ENCODE assay signal across 8 mouse cellular contexts in the genomic region with DNA sequence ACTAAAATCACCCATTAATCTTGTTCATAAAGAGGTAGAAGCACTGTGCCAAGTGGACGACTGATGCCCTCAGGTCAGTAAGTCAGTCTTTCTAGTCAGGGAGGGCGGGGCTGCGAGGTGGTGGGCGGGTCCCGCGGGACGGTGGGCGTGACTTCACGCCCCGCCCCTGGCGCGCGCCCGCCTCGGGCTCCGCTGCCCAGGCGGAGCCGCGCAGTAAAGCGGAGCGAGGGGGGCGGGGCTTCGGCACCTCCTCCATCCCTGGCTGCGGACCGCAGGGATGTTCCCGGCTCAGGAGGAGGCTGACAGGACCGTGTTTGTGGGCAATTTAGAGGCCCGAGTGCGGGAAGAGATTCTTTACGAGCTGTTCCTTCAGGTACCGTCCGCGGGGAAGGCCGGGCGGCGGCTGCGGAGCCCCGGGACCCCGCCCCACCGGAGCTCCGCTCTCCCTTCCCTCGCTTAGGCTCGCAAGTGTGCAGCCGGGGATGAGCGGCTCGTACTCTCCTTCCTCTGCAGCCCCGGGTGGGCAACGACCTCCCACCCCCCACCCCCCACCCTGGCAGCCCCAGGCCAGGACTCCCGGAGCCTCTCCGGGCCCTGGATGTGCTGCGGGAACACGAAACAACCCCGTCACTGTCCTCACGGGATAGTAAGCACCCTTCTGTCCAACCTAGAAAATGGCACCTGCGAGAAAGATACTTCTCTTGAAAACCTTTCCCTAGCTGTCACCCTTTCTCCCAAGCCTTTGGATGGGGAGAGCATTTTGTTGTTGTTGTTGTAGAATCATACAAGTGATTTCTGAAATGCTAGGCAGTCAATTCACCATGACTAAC. TPM values are rescaled to one million over a fixed set of nuclear protein-coding genes. Genes with fewer than 3 reads are reported as not detected.
DNase-seq lines count a peak whose midpoint lies in the region; ATAC-seq and TF ChIP-seq lines count a peak whose summit lies in the region.

A gene (plus strand): TSS at position 174 of the 830 bp plus-strand sequence.

- H3K4me1 ChIP-seq in bone marrow, adult 2 months (ENCODE audit: control insufficient read depth, insufficient read depth, low read length): no peaks in the 10 kb centered on the region
- peaks cover 5% of the 10 kb centered on the region; the same call in 1 of the 2 replicates for H3K4me1 ChIP-seq in embryonic facial prominence, embryonic 14.5 days (ENCODE audit: control insufficient read depth, insufficient read depth, low read length)
- no peaks in the 10 kb centered on the region for H3K4me1 ChIP-seq in kidney, adult 2 months (ENCODE audit: control insufficient read depth, insufficient read depth, low read length)
- H3K4me1 ChIP-seq in limb, embryonic 11.5 days (ENCODE audit: control insufficient read depth, insufficient read depth, low read length): no peaks in the 10 kb centered on the region
- H3K4me1 ChIP-seq in midbrain, embryonic 13.5 days (replicated peaks): peaks cover 17% of the 10 kb centered on the region
- peaks cover 2% of the 10 kb centered on the region; the same call in 1 of the 2 replicates for H3K4me1 ChIP-seq in small intestine, adult 2 months (ENCODE audit: control insufficient read depth, insufficient read depth, insufficient read length, low read length)

- H3K27me3 ChIP-seq in embryonic facial prominence, embryonic 14.5 days (replicated peaks; ENCODE audit: control insufficient read depth, insufficient read depth, low read length): peaks cover 9% of the 10 kb centered on the region; the same call in 1 of the 2 replicates
- no peaks in the 10 kb centered on the region for H3K27me3 ChIP-seq in kidney, adult 2 months (replicated peaks; ENCODE audit: control insufficient read depth, insufficient read depth, low read length)
- H3K27me3 ChIP-seq in limb, embryonic 11.5 days (ENCODE audit: control insufficient read depth, insufficient read depth, low read length): no peaks in the 10 kb centered on the region
- H3K27me3 ChIP-seq in midbrain, embryonic 13.5 days: no peaks in the 10 kb centered on the region
- no peaks in the 10 kb centered on the region; the same call in 1 of the 2 replicates for H3K27me3 ChIP-seq in small intestine, adult 2 months (ENCODE audit: control insufficient read depth, insufficient read depth, low read length)

- under 1% methylated on average over 55 of the region's 55 CpGs for WGBS in bone marrow, adult 2 months
- WGBS in embryonic facial prominence, embryonic 14.5 days: 1% methylated on average over 30 of the region's 55 CpGs
- under 1% methylated on average over 55 of the region's 55 CpGs for WGBS in kidney, adult 2 months
- under 1% methylated on average over 52 of the region's 55 CpGs for WGBS in limb, embryonic 11.5 days
- WGBS in midbrain, embryonic 13.5 days: under 1% methylated on average over 48 of the region's 55 CpGs
- under 1% methylated on average over 55 of the region's 55 CpGs for WGBS in small intestine, adult 2 months

- no peak for TF ChIP-seq POLR2A in bone marrow, adult 2 months (IDR thresholded peaks at IDR 0.05; ENCODE audit: borderline replicate concordance, control insufficient read depth, low read depth, low read length)
- no peak for TF ChIP-seq POLR2A in kidney, adult 2 months (IDR thresholded peaks at IDR 0.05; ENCODE audit: low read depth, low read length)
- no peak for TF ChIP-seq POLR2A in small intestine, adult 2 months (IDR thresholded peaks at IDR 0.05; ENCODE audit: low read depth, low read length)

- peak within 1 kb of the TSS; percentile 84 for H3K4me2 ChIP-seq in embryonic facial prominence, embryonic 14.5 days (ENCODE audit: low read depth, low read length)
- H3K4me2 ChIP-seq in limb, embryonic 11.5 days (ENCODE audit: low read depth, severe bottlenecking): peak within 1 kb of the TSS; percentile 88
- peak within 1 kb of the TSS; percentile 73 for H3K4me2 ChIP-seq in midbrain, embryonic 13.5 days (replicated peaks)

- H3K9me3 ChIP-seq in embryonic facial prominence, embryonic 14.5 days (ENCODE audit: control insufficient read depth, low read length): no peaks in the 10 kb centered on the region
- no peaks in the 10 kb centered on the region for H3K9me3 ChIP-seq in limb, embryonic 11.5 days (ENCODE audit: control insufficient read depth, low read length)
- H3K9me3 ChIP-seq in midbrain, embryonic 13.5 days: no peaks in the 10 kb centered on the region

- H3K4me3 ChIP-seq in bone marrow, adult 2 months (replicated peaks; ENCODE audit: control insufficient read depth, low read depth, low read length): peak within 1 kb of the TSS; percentile 75
- peak within 1 kb of the TSS; percentile 74 for H3K4me3 ChIP-seq in embryonic facial prominence, embryonic 14.5 days (ENCODE audit: low read depth, low read length)
- H3K4me3 ChIP-seq in kidney, adult 2 months (ENCODE audit: insufficient read depth, low read depth, low read length): peak within 1 kb of the TSS; percentile 79
- peak within 1 kb of the TSS; percentile 70 for H3K4me3 ChIP-seq in limb, embryonic 11.5 days (ENCODE audit: low read depth, low read length)
- H3K4me3 ChIP-seq in midbrain, embryonic 13.5 days (replicated peaks): peak within 1 kb of the TSS; percentile 71
- peak within 1 kb of the TSS; percentile 82 for H3K4me3 ChIP-seq in small intestine, adult 2 months (ENCODE audit: low read depth, low read length)

- TF ChIP-seq CTCF in bone marrow, adult 2 months (IDR thresholded peaks at IDR 0.05; ENCODE audit: control insufficient read depth, insufficient read depth, low read length): no peak
- TF ChIP-seq CTCF in kidney, adult 2 months (conservative IDR thresholded peaks at IDR 0.05; ENCODE audit: insufficient read depth, insufficient read length, low read depth, low read length): no peak
- TF ChIP-seq CTCF in small intestine, adult 2 months (IDR thresholded peaks at IDR 0.05; ENCODE audit: extremely low read depth, insufficient read length, insufficient replicate concordance, low read depth, low read length): no peak

- H3K36me3 ChIP-seq in embryonic facial prominence, embryonic 14.5 days (ENCODE audit: control insufficient read depth, insufficient read depth, low read length): no peaks in the 10 kb centered on the region
- H3K36me3 ChIP-seq in kidney, adult 2 months (ENCODE audit: control insufficient read depth, insufficient read depth, low read length): no peaks in the 10 kb centered on the region
- H3K36me3 ChIP-seq in limb, embryonic 11.5 days (ENCODE audit: control insufficient read depth, insufficient read depth, low read length): no peaks in the 10 kb centered on the region
- H3K36me3 ChIP-seq in midbrain, embryonic 13.5 days: no peaks in the 10 kb centered on the region
- no peaks in the 10 kb centered on the region for H3K36me3 ChIP-seq in small intestine, adult 2 months (ENCODE audit: control insufficient read depth, insufficient read depth, low read length)

- H3K27ac ChIP-seq in bone marrow, adult 2 months (ENCODE audit: control insufficient read depth, insufficient read depth, low read depth, low read length, poor library complexity): no peak within 1 kb of the TSS
- no peak within 1 kb of the TSS for H3K27ac ChIP-seq in embryonic facial prominence, embryonic 14.5 days (replicated peaks; ENCODE audit: low read depth, low read length)
- no peak within 1 kb of the TSS for H3K27ac ChIP-seq in kidney, adult 2 months (ENCODE audit: insufficient read depth, low read depth, low read length)
- H3K27ac ChIP-seq in limb, embryonic 11.5 days (replicated peaks; ENCODE audit: low read depth, low read length): no peak within 1 kb of the TSS
- peak within 1 kb of the TSS; percentile 73; the same call in 1 of the 2 replicates for H3K27ac ChIP-seq in midbrain, embryonic 13.5 days
- H3K27ac ChIP-seq in small intestine, adult 2 months (ENCODE audit: insufficient read depth, low read depth, low read length): no peak within 1 kb of the TSS

- peak; percentile 87 for DNase-seq in embryonic facial prominence, embryonic 14.5 days (ENCODE audit: low spot score)
- peak; percentile 80 for DNase-seq in heart, adult 18-20 months
- peak; percentile 92 for DNase-seq in kidney, adult 2 months
- DNase-seq in limb, embryonic 11.5 days (ENCODE audit: low spot score): peak; percentile 83
- DNase-seq in MN1 (ENCODE audit: low spot score): no peak

- H3K9ac ChIP-seq in embryonic facial prominence, embryonic 14.5 days (ENCODE audit: low read depth, low read length): peak within 1 kb of the TSS; percentile 64
- H3K9ac ChIP-seq in limb, embryonic 11.5 days (ENCODE audit: low read length): peak within 1 kb of the TSS; percentile 41; the same call in 1 of the 2 replicates
- peak within 1 kb of the TSS; percentile 80 for H3K9ac ChIP-seq in midbrain, embryonic 13.5 days (replicated peaks)

- peak; percentile 94 for ATAC-seq in embryonic facial prominence, embryonic 14.5 days (ENCODE audit: low read depth)
- peak; percentile 95 for ATAC-seq in limb, embryonic 11.5 days (ENCODE audit: insufficient number of reproducible peaks, low FRiP score, low TSS enrichment, low read depth)
- peak; percentile 97 for ATAC-seq in midbrain, embryonic 13.5 days

RNA-seq across cellular contexts. Expression of the gene that starts here (rescaled TPM):
- not detected in 2 replicates for polyA plus RNA-seq in bone marrow, adult 2 months (2011; ENCODE audit: insufficient read depth, insufficient read length, low replicate concordance, missing spikeins)
- polyA plus RNA-seq in embryonic facial prominence, embryonic 14.5 days (2014; fragmentation: Nextera tagmentation; extraction: Ambion mirVana): 0.79 and 1.4 TPM in 2 replicates
- not detected for total RNA-seq in heart, adult 18-20 months (2021)
- 0.33 and 0.39 TPM in 2 replicates for polyA plus RNA-seq in kidney, adult 2 months (2012; rRNA removed)
- 0.17 and 0.35 TPM in 2 replicates for polyA plus RNA-seq in limb, embryonic 11.5 days (2014; fragmentation: Nextera tagmentation; extraction: Ambion mirVana)
- 2.0 and 2.1 TPM in 2 replicates for polyA plus RNA-seq in midbrain, embryonic 13.5 days (2015; fragmentation: Nextera tagmentation; extraction: Ambion mirVana)
- polyA plus RNA-seq in small intestine, adult 2 months (2012; rRNA removed): not detected in 2 replicates

Comparison
In these comparisons a context has a peak if more than half of its experiments do, and no peak if none do; other contexts are left out.
1. Peak in DNase-seq in heart, adult 18-20 months; RNA of the gene not detected or under 1 TPM.
2. Peak in DNase-seq and H3K4me3 ChIP-seq in kidney, adult 2 months; RNA of the gene not detected or under 1 TPM.
3. Peak in DNase-seq, ATAC-seq, H3K4me3 ChIP-seq, H3K9ac ChIP-seq and H3K4me2 ChIP-seq in limb, embryonic 11.5 days; RNA of the gene not detected or under 1 TPM.